Mouse (Mus musculus) hindbrain, embryonic 14.5 days (tissue): Measurements from ENCODE around the gene Itsn1. TPM values are rescaled to one million over a fixed set of nuclear protein-coding genes. Genes with fewer than 3 reads are reported as not detected.

Experiments
- ATAC-seq: fragments of 200-750 bp; cut with Nextera tagmentation; 2 replicates; pipeline ENCODE4 v1.8.0; 2017; ENCODE audit warnings: moderate number of reproducible peaks, mild to moderate bottlenecking, moderate TSS enrichment, moderate library complexity; ENCODE audit not compliant: low FRiP score
- DNase-seq: peaks from one replicate; pipeline ENCODE4 v3.0.0-alpha.2; 2015; ENCODE audit warnings: low spot score
- H3K27ac ChIP-seq: fragments of 300-500 bp; sonication (generic); 2 replicates; pipeline ENCODE4 v1.5.1; 2014; ENCODE audit warnings: mild to moderate bottlenecking, moderate library complexity
- H3K27me3 ChIP-seq: fragments of 300-500 bp; sonication (generic); 2 replicates; pipeline ENCODE4 v1.6.1; 2014; ENCODE audit warnings: mild to moderate bottlenecking, low read length, mixed read lengths; ENCODE audit not compliant: control insufficient read depth, insufficient read depth
- H3K36me3 ChIP-seq: fragments of 300-500 bp; sonication (generic); replicated peaks from 2 replicates; pipeline ENCODE4 v1.6.1; 2014; ENCODE audit not compliant: control insufficient read depth, insufficient read depth
- H3K4me1 ChIP-seq: fragments of 300-500 bp; sonication (generic); replicated peaks from 2 replicates; pipeline ENCODE4 v1.6.1; 2014; ENCODE audit warnings: antibody characterized with exemption, low read length, mixed read lengths; ENCODE audit not compliant: control insufficient read depth, insufficient read depth
- H3K4me2 ChIP-seq: fragments of 300-500 bp; sonication (generic); replicated peaks from 2 replicates; pipeline ENCODE4 v1.6.1; 2014; ENCODE audit warnings: mild to moderate bottlenecking, moderate library complexity
- H3K4me3 ChIP-seq: fragments of 300-500 bp; sonication (generic); replicated peaks from 2 replicates; pipeline ENCODE4 v1.5.1; 2014; ENCODE audit warnings: mild to moderate bottlenecking, low read length
- H3K9ac ChIP-seq: fragments of 300-500 bp; sonication (generic); 2 replicates; pipeline ENCODE4 v1.6.1; 2014
- H3K9me3 ChIP-seq: fragments of 300-500 bp; sonication (generic); 2 replicates; pipeline ENCODE4 v1.6.1; 2016; ENCODE audit warnings: low read length; ENCODE audit not compliant: control insufficient read depth
- WGBS: fragments of 180-500 bp; shearing (Covaris S2); extraction: QIAGEN DNeasy Blood & Tissue Kit; methylation state at CpG from one replicate; pipeline ENCODE4 v1.1.7; 2014; 5-methylcytosine and 5-hydroxymethylcytosine counted together
- polyA plus RNA-seq: library from polyadenylated mRNA; unstranded; fragments of >200 nt; fragmentation: Nextera tagmentation; extraction: Ambion mirVana; gene quantifications from 2 replicates; pipeline ENCODE4 v1.2.1, GENCODE M21; 2014

Gene Itsn1
- polyA plus RNA-seq, 1 experiment from 2014 or later, result 61.8 TPM

DNA sequence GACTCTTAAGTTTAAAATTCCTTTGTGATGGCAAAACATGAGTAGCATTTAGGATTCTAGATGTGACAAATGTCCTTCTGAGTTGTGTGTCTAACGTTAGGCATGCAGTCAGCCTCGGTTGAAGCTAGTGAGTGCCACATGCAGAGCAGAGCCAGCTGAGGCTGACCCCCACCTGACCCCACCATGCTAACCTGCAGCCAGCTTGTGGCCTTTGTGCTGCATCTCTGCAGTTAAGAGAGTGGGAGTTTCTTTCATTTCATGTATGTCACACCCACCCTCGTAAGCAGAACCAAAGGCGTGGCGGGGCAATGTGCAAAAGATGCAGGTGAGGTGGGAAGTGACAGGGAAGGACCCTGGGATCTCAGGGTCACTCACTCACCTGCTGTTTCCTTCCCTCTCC lies 98.4 kb downstream of the Itsn1 start:
- Histone ChIP-seq H3K27me3 (no peaks in the 10 kb centered on the region), H3K36me3 (peaks cover 60% of the 10 kb centered on the region), H3K4me2 (no peak overlapping the region), H3K9me3 (no peaks in the 10 kb centered on the region), H3K27ac (no peak overlapping the region), H3K9ac (no peak overlapping the region), H3K4me1 (peaks cover 5% of the 10 kb centered on the region; the same call in 1 of the 2 replicates), H3K4me3 (no peak overlapping the region)
- no peak for ATAC-seq
- DNase-seq, result no peak
- WGBS, result 49% methylated on average over 5 of the region's 5 CpGs

DNA sequence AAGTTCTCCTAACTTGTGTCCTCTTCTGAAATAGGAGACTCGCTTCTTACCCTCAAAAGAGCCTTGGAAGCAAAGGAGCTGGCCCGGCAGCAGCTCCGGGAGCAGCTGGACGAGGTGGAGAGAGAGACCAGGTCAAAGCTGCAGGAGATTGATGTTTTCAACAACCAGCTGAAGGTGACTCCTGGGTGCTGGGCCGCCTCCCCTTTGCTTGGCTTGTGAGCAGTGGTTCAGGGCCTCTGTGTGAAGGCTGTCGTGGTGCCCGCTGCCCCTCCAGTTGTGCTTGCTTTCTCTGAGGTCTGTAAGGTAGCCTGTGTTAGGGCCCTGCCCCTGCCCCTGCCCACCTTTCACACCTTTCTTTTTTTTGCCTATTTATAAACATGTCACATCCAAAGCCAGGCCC lies 99.1 kb downstream of the Itsn1 start:
- peaks cover 54% of the 10 kb centered on the region for H3K36me3 ChIP-seq
- no peak overlapping the region for H3K4me2 ChIP-seq
- DNase-seq (no peak), ATAC-seq (no peak)
- peaks cover 5% of the 10 kb centered on the region; the same call in 1 of the 2 replicates for H3K4me1 ChIP-seq
- no peaks in the 10 kb centered on the region for H3K9me3 ChIP-seq
- H3K27me3 ChIP-seq, result no peaks in the 10 kb centered on the region
- H3K4me3 ChIP-seq, result no peak overlapping the region
- 76% methylated on average over 7 of the region's 7 CpGs for WGBS
- H3K9ac ChIP-seq, result no peak overlapping the region
- H3K27ac ChIP-seq, result no peak overlapping the region

DNA sequence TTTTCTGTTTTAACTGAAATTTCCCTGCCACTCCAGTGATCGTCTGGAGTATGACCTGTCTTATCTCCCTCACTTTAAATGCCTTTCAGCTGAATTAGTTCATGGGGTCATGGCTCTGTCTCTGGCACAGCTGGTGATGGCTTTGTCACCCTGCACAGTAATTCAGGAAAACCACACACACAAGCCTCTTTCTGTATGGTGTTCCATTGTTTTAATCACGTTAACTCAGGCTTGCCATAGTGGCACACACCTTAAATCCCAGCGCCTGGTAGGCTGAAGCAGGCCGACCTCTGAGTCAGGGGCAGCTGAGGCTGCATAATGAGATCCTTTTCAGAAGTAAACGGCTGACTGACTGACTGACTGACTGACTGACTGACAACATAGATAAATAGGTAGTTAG lies 99.5 kb downstream of the Itsn1 start:
- Histone ChIP-seq H3K9me3 (no peaks in the 10 kb centered on the region), H3K27ac (no peak overlapping the region), H3K4me3 (no peak overlapping the region), H3K36me3 (peaks cover 53% of the 10 kb centered on the region), H3K4me2 (no peak overlapping the region), H3K4me1 (peaks cover 5% of the 10 kb centered on the region; the same call in 1 of the 2 replicates), H3K27me3 (no peaks in the 10 kb centered on the region), H3K9ac (no peak overlapping the region)
- DNase-seq (no peak), ATAC-seq (no peak)
- 54% methylated on average over 5 of the region's 5 CpGs for WGBS

DNA sequence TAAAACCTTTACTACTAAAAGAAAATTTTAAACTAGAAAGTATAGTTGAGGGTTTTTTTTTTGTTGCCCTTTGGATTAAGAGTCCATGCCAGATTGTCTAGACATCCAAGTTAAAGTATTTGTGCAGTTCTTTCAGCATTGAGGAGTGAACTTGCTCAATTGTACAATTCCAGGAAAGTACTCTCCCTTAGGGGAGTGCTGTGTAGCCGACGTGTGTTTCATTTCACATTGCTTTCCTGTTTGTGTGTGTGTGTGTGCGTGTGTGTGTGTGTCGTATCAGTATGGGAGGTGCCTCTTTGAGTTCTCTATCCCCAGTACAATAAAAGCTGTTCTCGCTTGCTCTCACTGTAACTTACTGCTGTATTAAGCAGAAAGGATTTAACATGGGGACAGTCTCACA lies 100.0 kb downstream of the Itsn1 start:
- H3K9ac ChIP-seq, result no peak overlapping the region
- H3K27ac ChIP-seq, result no peak overlapping the region

DNA sequence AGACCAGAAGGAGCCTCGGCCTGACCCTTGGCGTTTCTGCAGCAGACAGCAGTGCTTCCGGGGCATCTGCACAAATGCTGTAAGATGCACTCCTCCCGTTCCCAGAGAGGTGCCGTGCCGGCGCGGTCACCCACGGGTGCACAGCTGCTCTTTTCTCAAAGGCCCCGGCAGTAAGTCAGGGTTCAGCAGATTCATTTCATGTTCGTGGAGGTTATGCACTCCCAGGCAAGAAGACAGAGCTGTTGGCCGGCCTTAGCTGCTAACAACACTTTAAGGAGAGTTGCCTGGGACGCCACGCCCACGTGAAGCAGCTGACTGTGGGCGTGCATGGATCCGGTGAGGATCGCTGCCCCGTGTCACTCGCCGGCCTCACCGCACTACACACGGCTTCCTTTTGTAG lies 101.2 kb downstream of the Itsn1 start:
- H3K4me3 ChIP-seq, result no peak overlapping the region
- peaks cover 49% of the 10 kb centered on the region for H3K36me3 ChIP-seq
- H3K27me3 ChIP-seq, result no peaks in the 10 kb centered on the region
- H3K9me3 ChIP-seq, result no peaks in the 10 kb centered on the region
- DNase-seq, result no peak
- ATAC-seq, result no peak
- peaks cover 6% of the 10 kb centered on the region; the same call in 1 of the 2 replicates for H3K4me1 ChIP-seq
- no peak overlapping the region for H3K4me2 ChIP-seq
- H3K27ac ChIP-seq, result no peak overlapping the region
- H3K9ac ChIP-seq, result 0 out of 2 replicates have a peak overlapping the region, but pooled peaks have one; percentile 25
- 58% methylated on average over 23 of the region's 23 CpGs for WGBS

More for the DNA sequence above, 100.0 kb downstream of the Itsn1 start:
- H3K36me3 ChIP-seq, result peaks cover 49% of the 10 kb centered on the region
- peaks cover 5% of the 10 kb centered on the region; the same call in 1 of the 2 replicates for H3K4me1 ChIP-seq
- no peak overlapping the region for H3K4me3 ChIP-seq
- DNase-seq (no peak), ATAC-seq (no peak)
- H3K4me2 ChIP-seq, result no peak overlapping the region
- no peaks in the 10 kb centered on the region for H3K9me3 ChIP-seq
- WGBS, result 64% methylated on average over 5 of the region's 5 CpGs
- no peaks in the 10 kb centered on the region for H3K27me3 ChIP-seq

DNA sequence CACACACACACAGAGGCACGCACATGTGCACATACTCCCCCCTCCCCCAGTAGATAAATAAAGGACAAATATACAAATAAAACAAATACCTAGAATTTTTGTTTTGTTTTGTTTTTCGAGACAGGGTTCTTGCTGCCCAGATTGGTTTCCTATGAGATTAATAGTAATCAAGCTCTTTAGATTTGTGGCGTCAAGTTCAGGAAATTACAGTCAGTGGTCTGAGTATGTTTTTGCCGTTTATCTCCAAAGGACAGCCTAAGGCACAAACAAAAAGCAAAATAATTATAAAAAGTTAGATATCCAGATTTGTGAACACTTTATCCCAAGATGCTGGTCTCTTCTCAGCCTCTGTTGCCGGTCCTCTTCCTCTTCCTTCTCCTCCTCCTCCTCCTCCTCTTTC lies 104.0 kb downstream of the Itsn1 start:
- no peak for ATAC-seq

DNA sequence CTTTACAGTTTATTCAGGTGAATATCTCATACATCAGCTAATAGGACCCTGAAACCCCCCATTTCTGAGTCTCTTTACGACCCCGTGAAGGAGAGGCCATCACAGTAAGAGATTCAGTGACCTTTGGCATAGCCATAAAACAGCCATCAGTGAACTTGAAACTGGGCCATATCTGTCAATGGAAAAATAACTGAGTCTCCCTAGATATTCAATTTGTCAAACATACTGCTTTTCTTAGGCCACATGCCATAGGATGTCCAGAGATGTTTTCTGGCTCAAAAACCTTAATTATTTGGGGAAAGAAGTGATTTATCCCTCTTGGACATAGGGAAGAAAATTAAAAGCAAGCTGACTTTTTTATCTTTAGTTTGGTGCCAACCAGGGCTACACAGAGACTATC lies 104.5 kb downstream of the Itsn1 start:
- no peaks in the 10 kb centered on the region for H3K27me3 ChIP-seq
- ATAC-seq (no peak), DNase-seq (no peak)
- H3K36me3 ChIP-seq, result peaks cover 43% of the 10 kb centered on the region
- H3K4me3 ChIP-seq, result no peak overlapping the region
- H3K9ac ChIP-seq, result no peak overlapping the region
- WGBS, result 73% methylated on average over 2 of the region's 2 CpGs
- H3K4me2 ChIP-seq, result no peak overlapping the region
- H3K9me3 ChIP-seq, result no peaks in the 10 kb centered on the region
- no peak overlapping the region for H3K27ac ChIP-seq
- peaks cover 24% of the 10 kb centered on the region; the same call in 1 of the 2 replicates for H3K4me1 ChIP-seq

More for the DNA sequence above, 104.0 kb downstream of the Itsn1 start:
- WGBS, result 87% methylated on average over 5 of the region's 5 CpGs
- Histone ChIP-seq H3K9me3 (no peaks in the 10 kb centered on the region), H3K4me2 (no peak overlapping the region), H3K27ac (no peak overlapping the region), H3K9ac (no peak overlapping the region), H3K4me1 (peaks cover 24% of the 10 kb centered on the region; the same call in 1 of the 2 replicates), H3K36me3 (peaks cover 44% of the 10 kb centered on the region), H3K4me3 (no peak overlapping the region), H3K27me3 (no peaks in the 10 kb centered on the region)
- no peak for DNase-seq

DNA sequence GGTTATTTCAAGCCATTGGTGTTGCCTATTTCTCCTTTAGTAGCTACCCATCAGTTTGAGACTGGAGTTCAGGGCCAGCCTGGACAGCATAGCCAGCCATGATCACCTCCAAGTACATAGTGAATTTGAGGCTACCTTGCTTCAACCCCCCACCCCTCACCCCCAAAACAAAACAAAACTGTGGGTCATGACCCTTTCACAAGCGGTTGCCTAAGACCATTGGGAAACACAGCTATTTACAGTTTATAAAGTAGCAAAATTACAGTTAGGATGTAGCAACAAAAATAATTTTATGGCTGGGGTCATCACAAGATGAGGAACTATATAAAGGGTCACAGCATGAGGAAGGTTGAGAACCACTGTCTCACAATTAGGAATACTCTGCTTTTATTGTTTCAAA lies 104.9 kb downstream of the Itsn1 start:
- H3K9me3 ChIP-seq, result no peaks in the 10 kb centered on the region
- 86% methylated on average over 1 of the region's 1 CpGs for WGBS
- no peak overlapping the region for H3K27ac ChIP-seq
- ATAC-seq (no peak), DNase-seq (no peak)
- H3K9ac ChIP-seq, result no peak overlapping the region
- peaks cover 45% of the 10 kb centered on the region for H3K36me3 ChIP-seq
- peaks cover 24% of the 10 kb centered on the region; the same call in 1 of the 2 replicates for H3K4me1 ChIP-seq
- no peaks in the 10 kb centered on the region for H3K27me3 ChIP-seq
- no peak overlapping the region for H3K4me3 ChIP-seq
- H3K4me2 ChIP-seq, result no peak overlapping the region

DNA sequence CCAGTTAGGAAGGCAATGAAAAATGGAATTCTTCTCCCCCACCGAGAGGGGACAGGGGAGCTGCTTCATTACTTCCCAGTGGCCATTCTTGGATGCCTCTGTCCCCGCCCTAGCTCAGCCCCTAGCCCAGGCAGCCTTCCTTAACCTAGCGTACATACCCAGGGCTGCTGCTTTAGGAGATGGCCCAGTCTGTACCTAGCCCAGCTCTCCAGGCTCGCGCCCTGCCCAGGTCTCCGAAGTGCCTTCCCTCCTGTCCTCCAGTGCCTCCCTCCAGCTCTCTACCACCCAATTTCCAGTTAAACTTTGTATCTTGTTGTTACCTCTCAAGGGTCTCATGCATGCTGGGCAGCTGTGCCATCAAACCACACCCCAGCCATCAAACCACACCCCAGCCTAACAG lies 106.7 kb downstream of the Itsn1 start:
- H3K4me2 ChIP-seq, result no peak overlapping the region
- no peaks in the 10 kb centered on the region for H3K27me3 ChIP-seq
- H3K36me3 ChIP-seq, result peaks cover 41% of the 10 kb centered on the region
- peaks cover 19% of the 10 kb centered on the region; the same call in 1 of the 2 replicates for H3K4me1 ChIP-seq
- 60% methylated on average over 6 of the region's 6 CpGs for WGBS
- no peak overlapping the region for H3K9ac ChIP-seq
- DNase-seq (no peak), ATAC-seq (no peak)
- no peak overlapping the region for H3K4me3 ChIP-seq
- H3K27ac ChIP-seq, result peak overlapping the region; percentile 83
- H3K9me3 ChIP-seq, result no peaks in the 10 kb centered on the region
